Mouse (Mus musculus) layer of hippocampus, postnatal 10 days (tissue): ENCODE measurements around the gene Slc5a5. TPM values are rescaled to one million over a fixed set of nuclear protein-coding genes. Genes with fewer than 3 reads are reported as not detected.

Source experiments
- DNase-seq, 2 experiments: peaks; one replicate each; pipeline ENCODE4 v3.0.0; 2021; ENCODE audit warnings: low spot score in 2 of 2
- microRNA-seq, 2 experiments: library from miRNA; unstranded; fragments of <30 nt; microRNA quantifications; one replicate each; pipeline ENCODE4 v1.2.0; 2021
- total RNA-seq, 2 experiments: library from RNA; stranded (reverse); gene quantifications; 2 replicates each; pipeline ENCODE4 v1.2.3; 2021

The Slc5a5 gene
- total RNA-seq, 2 experiments from 2014 or later: 5.2 to 6.9 TPM

DNA sequence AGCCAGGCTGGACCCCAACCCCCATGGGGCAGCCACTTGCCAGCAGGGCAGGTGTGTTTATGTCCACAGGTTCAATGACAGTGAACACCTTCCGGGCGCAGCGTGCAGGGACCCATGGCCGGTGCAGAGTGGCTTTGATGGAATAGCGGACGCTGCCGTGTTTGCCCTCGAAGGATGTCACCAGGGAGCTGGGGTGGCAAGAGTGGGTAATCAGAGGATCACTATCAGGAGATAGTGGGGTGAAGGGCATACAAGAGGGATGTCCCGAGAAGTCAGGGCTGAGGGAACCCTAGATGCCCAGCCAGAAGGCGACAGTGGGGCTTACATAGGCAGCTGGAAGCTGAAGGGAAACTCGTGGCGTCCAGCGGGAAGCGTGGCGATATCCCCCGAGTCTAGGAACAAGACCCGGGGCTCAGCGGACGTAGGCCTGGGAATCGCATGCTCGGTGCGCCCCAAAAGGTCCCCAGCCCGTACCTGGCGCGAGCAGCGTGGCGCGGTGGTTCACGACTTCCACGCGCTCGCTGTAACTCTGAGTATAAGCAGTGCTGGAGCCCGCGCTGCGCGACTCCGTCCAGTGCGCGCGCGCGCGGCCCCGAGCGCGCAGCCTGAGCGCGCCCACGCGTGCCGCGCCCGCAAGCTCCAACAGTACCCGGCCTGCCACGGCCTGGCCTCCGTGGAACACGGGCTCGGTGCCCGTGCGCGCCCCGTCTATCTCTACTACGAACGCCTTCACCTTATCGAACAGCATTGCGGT lies 53.7 kb downstream of the Slc5a5 start:
- DNase-seq: peak in 1 of 2 experiments; percentile 48

DNA sequence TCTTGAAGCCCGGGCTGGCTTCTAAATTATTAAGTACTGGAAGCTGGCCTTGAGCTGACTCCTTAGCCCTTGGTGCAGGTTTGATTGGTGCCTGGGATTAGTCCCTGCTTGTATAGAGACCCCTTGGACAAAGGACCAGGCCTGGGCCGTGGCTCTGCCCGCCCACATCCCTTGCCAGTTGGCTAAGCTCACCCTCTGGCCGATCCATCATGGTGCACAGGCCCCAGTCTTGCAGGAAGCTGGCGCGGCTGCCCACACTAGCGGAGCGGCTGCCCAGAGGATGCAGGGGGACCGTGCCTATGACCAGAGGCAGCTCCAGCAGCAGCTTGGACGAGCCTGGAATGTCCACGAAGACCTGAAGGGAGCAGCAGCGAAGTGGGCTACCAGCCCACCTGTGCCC lies 55.9 kb downstream of the Slc5a5 start:
- DNase-seq: no peak

DNA sequence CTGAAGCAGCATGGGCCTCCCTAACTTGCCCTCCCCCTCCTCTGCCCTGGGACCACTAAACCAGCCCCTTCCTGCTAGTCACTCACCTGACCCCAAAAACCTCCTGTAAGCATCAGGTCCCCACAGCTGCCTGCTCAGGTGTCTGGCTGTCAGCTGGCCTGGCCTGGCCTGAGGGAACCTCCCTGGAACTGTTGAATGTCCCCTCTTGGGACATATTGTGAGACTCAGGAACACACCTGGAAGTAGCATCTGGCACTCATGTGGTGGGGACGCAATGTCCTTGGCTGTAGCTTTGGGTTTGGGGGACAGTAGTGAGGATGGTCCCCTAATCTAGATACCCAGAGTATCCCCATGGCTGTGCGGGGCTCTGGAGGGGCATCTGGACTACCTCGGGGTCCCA lies 58.5 kb downstream of the Slc5a5 start:
- no peak for DNase-seq

DNA sequence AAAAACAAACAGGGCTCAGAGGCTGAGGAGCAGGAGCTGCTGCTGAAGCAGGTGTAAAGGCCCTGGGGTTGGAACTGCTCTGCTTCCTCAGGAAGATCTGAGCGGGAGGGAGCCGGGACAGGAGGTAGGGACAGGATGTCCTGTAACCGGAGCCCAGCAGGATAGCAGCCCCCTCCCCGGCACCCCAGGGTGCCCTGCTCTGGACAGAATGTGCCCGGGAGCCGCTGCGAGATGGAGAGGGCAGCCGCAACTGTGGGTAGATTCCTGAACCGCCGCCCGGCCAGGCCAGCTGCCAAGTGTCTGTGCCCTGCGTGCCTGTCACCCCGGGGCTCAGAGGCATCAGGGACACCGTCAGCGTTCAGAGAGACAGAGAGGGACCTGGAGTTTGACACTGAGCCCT lies 59.0 kb downstream of the Slc5a5 start:
- DNase-seq: peak in 1 of 2 experiments; percentile 55

DNA sequence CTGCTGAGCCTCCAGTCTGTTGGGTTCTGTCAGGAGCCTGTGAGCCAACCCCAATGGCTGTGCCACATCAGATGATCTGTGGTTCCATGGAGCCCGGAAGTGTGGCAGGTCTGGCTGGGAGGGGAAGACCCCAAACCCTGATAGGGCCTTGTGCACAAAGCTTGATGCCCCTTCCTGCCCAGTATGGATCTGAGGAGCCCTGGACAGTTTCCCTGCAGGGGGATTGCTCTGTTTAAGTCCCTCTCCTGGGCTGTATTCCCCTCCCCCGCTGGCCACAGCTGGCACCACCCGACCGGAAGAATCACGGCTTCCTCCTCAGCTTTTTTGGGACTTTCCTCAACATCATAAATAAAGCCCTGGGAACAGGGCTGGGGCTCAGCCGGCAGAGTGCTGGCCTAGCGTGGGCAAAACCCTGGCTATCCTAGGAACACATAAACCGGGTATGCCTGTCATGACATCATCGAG lies 59.5 kb downstream of the Slc5a5 start:
- no peak for DNase-seq

Small RNA genes lying within 50 kb of the gene (microRNA-seq; reads per million reads assigned to microRNA genes)
- 25.9 to 27.1 reads per million in 2 experiments for gene Mir1969
- gene Mir7067: 2.5 to 2.7 reads per million in 2 experiments

Other genes with a start within 250 kb of the Slc5a5 start
- gene Pgpep1, start 232.4 kb downstream of the Slc5a5 start, total RNA-seq: 10 to 100 TPM; 25.8 to 31.9 TPM
- 10 to 100 TPM; 72.3 to 76.5 TPM for gene Lsm4, start 219.5 kb downstream of the Slc5a5 start, total RNA-seq
- 100 to 1,000 TPM; 166 to 187 TPM for gene Jund, start 193.8 kb downstream of the Slc5a5 start, total RNA-seq
- under 1 TPM in 1 of 2 experiments, not detected in 1; 0.07 TPM for gene Iqcn, start 189.3 kb downstream of the Slc5a5 start, total RNA-seq
- gene Gm3336, start 174.2 kb downstream of the Slc5a5 start, total RNA-seq: not detected
- under 1 TPM; 0.51 to 0.64 TPM for gene Pde4c, start 169.0 kb downstream of the Slc5a5 start, total RNA-seq
- 100 to 1,000 TPM; 584 to 714 TPM for gene Rab3a, start 138.1 kb downstream of the Slc5a5 start, total RNA-seq
- 10 to 100 TPM; 45.3 to 49.9 TPM for gene Mpv17l2, start 131.8 kb downstream of the Slc5a5 start, total RNA-seq
- 100 to 1,000 TPM; 170 to 174 TPM for gene Pik3r2, start 116.0 kb downstream of the Slc5a5 start, total RNA-seq
- gene Mast3, start 87.7 kb downstream of the Slc5a5 start, total RNA-seq: 100 to 1,000 TPM; 179 to 186 TPM
- gene Il12rb1, start 84.3 kb downstream of the Slc5a5 start, total RNA-seq: under 1 TPM; 0.30 to 0.38 TPM
- 10 to 100 TPM; 15.7 to 18.1 TPM for gene Arrdc2, start 53.0 kb downstream of the Slc5a5 start, total RNA-seq
- 10 to 100 TPM; 25.3 to 28.3 TPM for gene Kcnn1, start 29.5 kb downstream of the Slc5a5 start, total RNA-seq
- gene Ccdc124, start 18.8 kb downstream of the Slc5a5 start, total RNA-seq: 100 to 1,000 TPM in 1 of 2 experiments, 10 to 100 TPM in 1; 97.6 to 108 TPM
- 100 to 1,000 TPM; 832 to 857 TPM for gene Rpl18a, start 4.7 kb upstream of the Slc5a5 start, total RNA-seq
- gene Map1s, start 13.2 kb upstream of the Slc5a5 start, total RNA-seq: 100 to 1,000 TPM in 1 of 2 experiments, 10 to 100 TPM in 1; 75.1 to 101 TPM